Mouse (Mus musculus) lung, postnatal 0 days (tissue): ENCODE measurements at regions not wholly inside any gene's neighbourhood (a gene's known extent, or its start where the extent isn't known, plus 50 kb on each side); places are given as distances from the start of the nearest gene placed in this dataset.

Source experiments
- ATAC-seq: fragments of 200-750 bp; cut with Nextera tagmentation; 2 replicates; pipeline ENCODE4 v1.8.0; 2017; ENCODE audit warnings: moderate library complexity
- DNase-seq: peaks from one replicate; pipeline ENCODE4 v3.0.0-alpha.2; 2016; ENCODE audit warnings: low spot score
- H3K27ac ChIP-seq: fragments of 300-500 bp; sonication (generic); 2 replicates; pipeline ENCODE4 v1.5.1; 2014; ENCODE audit warnings: antibody characterized with exemption, mild to moderate bottlenecking, low read length, mixed read lengths
- H3K27me3 ChIP-seq: fragments of 300-500 bp; sonication (generic); replicated peaks from 2 replicates; pipeline ENCODE4 v1.6.1; 2014; ENCODE audit warnings: low read length, mixed read lengths; ENCODE audit not compliant: insufficient read depth
- H3K36me3 ChIP-seq: fragments of 300-500 bp; sonication (generic); 2 replicates; pipeline ENCODE4 v1.6.1; 2014; ENCODE audit warnings: low read length, mixed read lengths; ENCODE audit not compliant: insufficient read depth
- H3K4me1 ChIP-seq: fragments of 300-500 bp; sonication (generic); 2 replicates; pipeline ENCODE4 v1.6.1; 2014; ENCODE audit warnings: antibody characterized with exemption, low read depth, low read length, mixed read lengths; ENCODE audit not compliant: insufficient read depth
- H3K4me2 ChIP-seq: fragments of 300-500 bp; sonication (generic); replicated peaks from 2 replicates; pipeline ENCODE4 v1.6.1; 2014; ENCODE audit warnings: low read depth, mild to moderate bottlenecking, low read length, moderate library complexity, mixed read lengths
- H3K4me3 ChIP-seq: fragments of 300-500 bp; sonication (generic); 2 replicates; pipeline ENCODE4 v1.5.1; 2014; ENCODE audit warnings: low read depth, low read length
- H3K9ac ChIP-seq: fragments of 300-500 bp; sonication (generic); replicated peaks from 2 replicates; pipeline ENCODE4 v1.6.1; 2014; ENCODE audit warnings: low read depth, mild to moderate bottlenecking
- H3K9me3 ChIP-seq: fragments of 300-500 bp; sonication (generic); 2 replicates; pipeline ENCODE4 v1.6.1; 2016; ENCODE audit warnings: low read length, mixed read lengths
- CTCF ChIP-seq: IDR thresholded peaks from 2 replicates; pipeline ENCODE4 v1.5.1; 2016; ENCODE audit warnings: antibody characterized with exemption, mild to moderate bottlenecking
- EP300 ChIP-seq: IDR thresholded peaks from 2 replicates; pipeline ENCODE4 v1.6.1; 2016; ENCODE audit warnings: antibody characterized with exemption, mild to moderate bottlenecking, control low read depth
- WGBS: fragments of 180-500 bp; shearing (Covaris S2); extraction: QIAGEN DNeasy Blood & Tissue Kit; methylation state at CpG from one replicate; pipeline ENCODE4 v1.1.7; 2014; 5-methylcytosine and 5-hydroxymethylcytosine counted together

GRCm38 (mm10) chr11:20965575-20966239, 125.4 kb upstream of the Peli1 start:
- no peak overlapping the region for H3K27ac ChIP-seq
- no peak overlapping the region for H3K4me3 ChIP-seq
- no peak for ATAC-seq
- no peaks in the 10 kb centered on the region for H3K27me3 ChIP-seq
- no peak overlapping the region for H3K9ac ChIP-seq
- WGBS, result 85% methylated on average over 8 of the region's 8 CpGs
- DNase-seq, result no peak
- no peaks in the 10 kb centered on the region for H3K36me3 ChIP-seq
- no peak overlapping the region for H3K4me2 ChIP-seq
- H3K4me1 ChIP-seq, result no peaks in the 10 kb centered on the region
- no peaks in the 10 kb centered on the region; the same call in 1 of the 2 replicates for H3K9me3 ChIP-seq
- no peak for TF ChIP-seq EP300

DNA sequence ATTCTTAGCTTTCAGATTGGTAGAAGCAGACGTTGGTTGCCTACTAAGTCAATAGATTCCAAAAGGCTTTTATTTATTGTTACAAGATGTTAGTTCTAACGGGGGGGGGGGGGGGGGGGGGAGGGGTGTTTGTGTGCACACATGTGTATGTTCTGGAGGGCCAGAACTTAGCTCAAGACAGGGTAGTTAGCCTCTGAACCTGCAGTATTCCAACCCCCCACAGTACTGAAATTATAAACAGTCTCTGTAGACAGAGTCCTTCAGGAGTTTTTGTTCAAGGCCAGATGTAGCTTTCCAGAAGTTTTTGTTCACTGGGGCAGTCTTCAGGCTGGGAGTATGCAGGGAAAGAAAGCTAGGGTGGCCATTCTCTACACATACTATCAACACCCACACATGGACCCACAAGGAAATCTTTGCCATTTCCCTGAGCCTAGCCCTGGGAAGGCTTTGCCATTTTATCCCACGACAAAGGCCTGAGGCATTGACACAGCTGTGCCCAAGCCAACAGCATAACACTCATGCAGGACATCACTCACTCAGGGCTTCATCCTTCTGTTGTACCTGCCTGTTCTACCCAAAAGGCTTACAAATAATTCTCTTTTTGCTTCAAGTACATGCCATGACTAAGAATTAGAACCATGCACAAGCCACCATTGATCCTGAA, 123.6 kb upstream of the Peli1 start:
- H3K4me1 ChIP-seq, result no peaks in the 10 kb centered on the region
- no peak for ATAC-seq
- TF ChIP-seq EP300, result no peak
- TF ChIP-seq CTCF, result no peak
- H3K36me3 ChIP-seq, result no peaks in the 10 kb centered on the region
- no peak for DNase-seq
- no peak overlapping the region for H3K4me2 ChIP-seq
- no peak overlapping the region for H3K27ac ChIP-seq
- no peak overlapping the region for H3K4me3 ChIP-seq
- H3K9ac ChIP-seq, result no peak overlapping the region
- H3K27me3 ChIP-seq, result no peaks in the 10 kb centered on the region
- H3K9me3 ChIP-seq, result no peaks in the 10 kb centered on the region; the same call in 1 of the 2 replicates
- 55% methylated on average over 3 of the region's 3 CpGs for WGBS

GRCm38 (mm10) chr11:20968341-20968740, 122.8 kb upstream of the Peli1 start:
- Histone ChIP-seq H3K4me3 (no peak overlapping the region), H3K27me3 (no peaks in the 10 kb centered on the region), H3K4me2 (no peak overlapping the region), H3K4me1 (no peaks in the 10 kb centered on the region), H3K9ac (no peak overlapping the region), H3K36me3 (no peaks in the 10 kb centered on the region), H3K9me3 (no peaks in the 10 kb centered on the region; the same call in 1 of the 2 replicates), H3K27ac (no peak overlapping the region)
- 59% methylated on average over 2 of the region's 2 CpGs for WGBS
- DNase-seq, result peak; percentile 44
- no peak for ATAC-seq
- no peak for TF ChIP-seq EP300
- no peak for TF ChIP-seq CTCF

GRCm38 (mm10) chr11:20973141-20973540, 118.0 kb upstream of the Peli1 start:
- Histone ChIP-seq H3K9me3 (no peaks in the 10 kb centered on the region), H3K4me1 (no peaks in the 10 kb centered on the region), H3K4me2 (no peak overlapping the region), H3K36me3 (no peaks in the 10 kb centered on the region), H3K4me3 (no peak overlapping the region), H3K27ac (no peak overlapping the region), H3K9ac (no peak overlapping the region), H3K27me3 (no peaks in the 10 kb centered on the region)
- TF ChIP-seq EP300 (no peak), CTCF (no peak)
- ATAC-seq (no peak), DNase-seq (no peak)
- WGBS, result 55% methylated on average over 3 of the region's 3 CpGs

- no peak for TF ChIP-seq EP300
- no peak for TF ChIP-seq CTCF
- H3K4me2 ChIP-seq, result no peak overlapping the region
- no peak overlapping the region for H3K9ac ChIP-seq
- no peak for DNase-seq
- H3K4me3 ChIP-seq, result no peak overlapping the region
- no peaks in the 10 kb centered on the region for H3K36me3 ChIP-seq
- no peak for ATAC-seq
- H3K9me3 ChIP-seq, result no peaks in the 10 kb centered on the region
- 85% methylated on average over 2 of the region's 2 CpGs for WGBS
- no peaks in the 10 kb centered on the region for H3K27me3 ChIP-seq
- peak overlapping the region; percentile 71; the same call in 1 of the 2 replicates for H3K27ac ChIP-seq
- no peaks in the 10 kb centered on the region for H3K4me1 ChIP-seq
Observed at GRCm38 (mm10) chr11:20981588-20981987, 109.5 kb upstream of the Peli1 start.

GRCm38 (mm10) chr11:20982010-20982409, 109.1 kb upstream of the Peli1 start:
- Histone ChIP-seq H3K27ac (peak overlapping the region; percentile 71), H3K4me3 (no peak overlapping the region), H3K4me2 (no peak overlapping the region), H3K4me1 (no peaks in the 10 kb centered on the region), H3K9ac (no peak overlapping the region), H3K9me3 (no peaks in the 10 kb centered on the region), H3K27me3 (no peaks in the 10 kb centered on the region), H3K36me3 (no peaks in the 10 kb centered on the region)
- WGBS, result 67% methylated on average over 1 of the region's 1 CpGs
- no peak for ATAC-seq
- DNase-seq, result no peak
- TF ChIP-seq EP300 (no peak), CTCF (no peak)
